Mouse (Mus musculus): ENCODE results near the gene Srcin1. TPM values are rescaled to one million over a fixed set of nuclear protein-coding genes. Genes with fewer than 3 reads are reported as not detected.

The Srcin1 gene
- polyA plus RNA-seq, 1 experiment from 2014 or later: 0.87 TPM

GRCm38 (mm10) chr11:97509715-97510485 lies 66.1 kb downstream of the Srcin1 start:
- WGBS: 58% methylated on average over 23 of the region's 24 CpGs
- Histone ChIP-seq H3K4me3 (no peak overlapping the region), H3K9me3 (no peaks in the 10 kb centered on the region), H3K36me3 (no peaks in the 10 kb centered on the region), H3K9ac (peak overlapping the region; percentile 4; the same call in 1 of the 2 replicates), H3K27me3 (0 out of 2 replicates have a peak, but pooled peaks cover 4% of the 10 kb centered on the region), H3K27ac (no peak overlapping the region), H3K4me2 (no peak overlapping the region), H3K4me1 (peaks cover 21% of the 10 kb centered on the region)
- ATAC-seq (ENCODE audit: borderline replicate concordance, extremely low read depth, low FRiP score, low TSS enrichment): no peak

GRCm38 (mm10) chr11:97509058-97509457 lies 66.9 kb downstream of the Srcin1 start:
- H3K9me3 ChIP-seq: no peaks in the 10 kb centered on the region
- 29% methylated on average over 5 of the region's 5 CpGs for WGBS
- no peak overlapping the region; the same call in 1 of the 2 replicates for H3K9ac ChIP-seq
- no peak overlapping the region for H3K4me2 ChIP-seq
- H3K27ac ChIP-seq: no peak overlapping the region
- 0 out of 2 replicates have a peak, but pooled peaks cover 4% of the 10 kb centered on the region for H3K27me3 ChIP-seq
- peaks cover 21% of the 10 kb centered on the region for H3K4me1 ChIP-seq
- H3K36me3 ChIP-seq: no peaks in the 10 kb centered on the region
- no peak for ATAC-seq (ENCODE audit: borderline replicate concordance, extremely low read depth, low FRiP score, low TSS enrichment)
- H3K4me3 ChIP-seq: no peak overlapping the region

- 55% methylated on average over 3 of the region's 3 CpGs for WGBS
- no peak for ATAC-seq (ENCODE audit: borderline replicate concordance, extremely low read depth, low FRiP score, low TSS enrichment)
These were observed 67.8 kb downstream of the Srcin1 start for GRCm38 (mm10) chr11:97508198-97508597.

GRCm38 (mm10) chr11:97506331-97506730 lies 69.7 kb downstream of the Srcin1 start:
- H3K27ac ChIP-seq: no peak overlapping the region
- no peak for ATAC-seq (ENCODE audit: borderline replicate concordance, extremely low read depth, low FRiP score, low TSS enrichment)
- H3K4me1 ChIP-seq: peaks cover 8% of the 10 kb centered on the region
- no peaks in the 10 kb centered on the region; the same call in 1 of the 2 replicates for H3K36me3 ChIP-seq
- H3K9me3 ChIP-seq: no peaks in the 10 kb centered on the region
- peaks cover 11% of the 10 kb centered on the region for H3K27me3 ChIP-seq
- no peak overlapping the region for H3K4me2 ChIP-seq
- H3K4me3 ChIP-seq: no peak overlapping the region
- H3K9ac ChIP-seq: no peak overlapping the region
- WGBS: 42% methylated on average over 8 of the region's 8 CpGs

More at GRCm38 (mm10) chr11:97508198-97508597, 67.8 kb downstream of the Srcin1 start:
- H3K4me1 ChIP-seq: peaks cover 21% of the 10 kb centered on the region
- H3K4me3 ChIP-seq: no peak overlapping the region
- H3K27me3 ChIP-seq: 0 out of 2 replicates have a peak, but pooled peaks cover 4% of the 10 kb centered on the region
- no peaks in the 10 kb centered on the region for H3K36me3 ChIP-seq
- H3K27ac ChIP-seq: no peak overlapping the region
- no peaks in the 10 kb centered on the region for H3K9me3 ChIP-seq
- H3K4me2 ChIP-seq: no peak overlapping the region
- H3K9ac ChIP-seq: no peak overlapping the region

GRCm38 (mm10) chr11:97505784-97506183 lies 70.2 kb downstream of the Srcin1 start:
- H3K9ac ChIP-seq: no peak overlapping the region

GRCm38 (mm10) chr11:97502846-97503245 lies 73.1 kb downstream of the Srcin1 start:
- H3K4me3 ChIP-seq: no peak overlapping the region
- WGBS: 74% methylated on average over 4 of the region's 4 CpGs
- no peak; the same call in 1 of the 2 replicates for ATAC-seq (ENCODE audit: borderline replicate concordance, extremely low read depth, low FRiP score, low TSS enrichment)
- H3K27me3 ChIP-seq: peaks cover 41% of the 10 kb centered on the region
- H3K9me3 ChIP-seq: no peaks in the 10 kb centered on the region
- H3K36me3 ChIP-seq: peaks cover 20% of the 10 kb centered on the region
- H3K4me1 ChIP-seq: peaks cover 11% of the 10 kb centered on the region
- H3K27ac ChIP-seq: no peak overlapping the region
- H3K9ac ChIP-seq: no peak overlapping the region
- H3K4me2 ChIP-seq: no peak overlapping the region

More at GRCm38 (mm10) chr11:97505784-97506183, 70.2 kb downstream of the Srcin1 start:
- 70% methylated on average over 4 of the region's 4 CpGs for WGBS
- Histone ChIP-seq H3K27ac (no peak overlapping the region), H3K27me3 (peaks cover 16% of the 10 kb centered on the region), H3K36me3 (peaks cover 4% of the 10 kb centered on the region; the same call in 1 of the 2 replicates), H3K4me2 (no peak overlapping the region), H3K4me3 (no peak overlapping the region), H3K4me1 (peaks cover 5% of the 10 kb centered on the region), H3K9me3 (no peaks in the 10 kb centered on the region)
- no peak for ATAC-seq (ENCODE audit: borderline replicate concordance, extremely low read depth, low FRiP score, low TSS enrichment)

GRCm38 (mm10) chr11:97502383-97502782 lies 73.6 kb downstream of the Srcin1 start:
- Histone ChIP-seq H3K4me2 (no peak overlapping the region), H3K27me3 (peaks cover 45% of the 10 kb centered on the region), H3K4me1 (peaks cover 11% of the 10 kb centered on the region), H3K4me3 (no peak overlapping the region), H3K9ac (no peak overlapping the region), H3K36me3 (peaks cover 24% of the 10 kb centered on the region), H3K9me3 (no peaks in the 10 kb centered on the region), H3K27ac (no peak overlapping the region)
- no peak for ATAC-seq (ENCODE audit: borderline replicate concordance, extremely low read depth, low FRiP score, low TSS enrichment)
- WGBS: 37% methylated on average over 9 of the region's 9 CpGs

GRCm38 (mm10) chr11:97500720-97501448 lies 75.1 kb downstream of the Srcin1 start:
- peaks cover 11% of the 10 kb centered on the region for H3K4me1 ChIP-seq
- no peaks in the 10 kb centered on the region for H3K9me3 ChIP-seq
- no peak overlapping the region for H3K27ac ChIP-seq
- H3K4me2 ChIP-seq: peak overlapping the region; percentile 54
- WGBS: 25% methylated on average over 51 of the region's 51 CpGs
- H3K9ac ChIP-seq: no peak overlapping the region
- peaks cover 45% of the 10 kb centered on the region for H3K27me3 ChIP-seq
- H3K4me3 ChIP-seq: peak overlapping the region; percentile 20
- peaks cover 35% of the 10 kb centered on the region for H3K36me3 ChIP-seq
- peak; percentile 36; the same call in 1 of the 2 replicates for ATAC-seq (ENCODE audit: borderline replicate concordance, extremely low read depth, low FRiP score, low TSS enrichment)

- H3K4me1 ChIP-seq: peaks cover 11% of the 10 kb centered on the region
- peaks cover 38% of the 10 kb centered on the region for H3K36me3 ChIP-seq
- peak within 1 kb of the TSS; percentile 54 for H3K4me2 ChIP-seq
- peak; percentile 25; the same call in 1 of the 2 replicates for ATAC-seq (ENCODE audit: borderline replicate concordance, extremely low read depth, low FRiP score, low TSS enrichment)
- 18% methylated on average over 72 of the region's 88 CpGs for WGBS
- H3K27me3 ChIP-seq: peaks cover 45% of the 10 kb centered on the region
- no peaks in the 10 kb centered on the region for H3K9me3 ChIP-seq
- no peak within 1 kb of the TSS for H3K27ac ChIP-seq
- H3K9ac ChIP-seq: no peak within 1 kb of the TSS; the same call in 1 of the 2 replicates
- H3K4me3 ChIP-seq: peak within 1 kb of the TSS; percentile 20
These were observed 75.9 kb downstream of the Srcin1 start, which contains the start of gene 4933428G20Rik for GRCm38 (mm10) chr11:97499865-97500719. Gene 4933428G20Rik, minus strand, starts transcription at chr11:97500340.

GRCm38 (mm10) chr11:97497543-97497942 lies 78.4 kb downstream of the Srcin1 start:
- no peak overlapping the region for H3K9ac ChIP-seq
- WGBS: 92% methylated on average over 4 of the region's 4 CpGs
- no peak overlapping the region for H3K4me3 ChIP-seq

GRCm38 (mm10) chr11:97492836-97493235 lies 83.2 kb downstream of the Srcin1 start:
- ATAC-seq (ENCODE audit: borderline replicate concordance, extremely low read depth, low FRiP score, low TSS enrichment): no peak
- Histone ChIP-seq H3K9me3 (no peaks in the 10 kb centered on the region), H3K36me3 (peaks cover 71% of the 10 kb centered on the region), H3K4me1 (no peaks in the 10 kb centered on the region), H3K27me3 (0 out of 2 replicates have a peak, but pooled peaks cover 4% of the 10 kb centered on the region), H3K9ac (no peak overlapping the region), H3K27ac (no peak overlapping the region), H3K4me2 (no peak overlapping the region), H3K4me3 (no peak overlapping the region)
- WGBS: 86% methylated on average over 3 of the region's 3 CpGs

More at GRCm38 (mm10) chr11:97497543-97497942, 78.4 kb downstream of the Srcin1 start:
- no peak overlapping the region for H3K27ac ChIP-seq
- ATAC-seq (ENCODE audit: borderline replicate concordance, extremely low read depth, low FRiP score, low TSS enrichment): no peak
- H3K36me3 ChIP-seq: peaks cover 60% of the 10 kb centered on the region
- peaks cover 45% of the 10 kb centered on the region for H3K27me3 ChIP-seq
- H3K9me3 ChIP-seq: no peaks in the 10 kb centered on the region
- H3K4me2 ChIP-seq: no peak overlapping the region
- peaks cover 11% of the 10 kb centered on the region for H3K4me1 ChIP-seq

Data from lung, embryonic 15.5 days (tissue).